Mouse (Mus musculus) embryonic fibroblast, embryonic 13.5 days (primary cell): ENCODE data around the gene D11Wsu47e.

Experiments
- CTCF ChIP-seq: IDR thresholded peaks from 2 replicates; pipeline ENCODE4 v1.5.1; 2011; ENCODE audit warnings: mild to moderate bottlenecking, control low read depth, low read length, moderate library complexity, borderline replicate concordance; ENCODE audit not compliant: insufficient read depth
- POLR2A ChIP-seq: IDR thresholded peaks from 2 replicates; pipeline ENCODE4 v1.6.1; 2011; ENCODE audit warnings: low read depth, mild to moderate bottlenecking, control low read depth, low read length, moderate library complexity

DNA sequence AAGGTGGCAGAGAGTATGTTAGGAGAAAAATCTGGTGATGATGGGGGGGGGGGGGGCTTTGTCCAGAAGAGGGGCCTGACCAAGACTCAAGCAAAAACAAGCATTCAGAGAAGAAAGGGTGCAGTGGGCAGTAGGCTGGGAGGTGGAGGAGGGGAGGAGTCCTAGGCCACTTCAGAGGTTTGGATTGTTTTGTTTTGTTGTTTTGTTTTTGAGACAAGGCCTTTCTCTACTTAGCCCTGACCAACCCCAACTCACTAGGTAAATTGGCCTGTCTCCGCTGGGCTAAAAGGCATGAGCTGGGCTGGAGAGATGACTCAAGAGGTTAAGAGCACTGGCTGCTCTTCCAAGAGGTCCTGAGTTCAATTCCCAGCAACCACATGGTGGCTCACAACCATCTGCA, 26.8 kb downstream of the D11Wsu47e start:
- TF ChIP-seq CTCF (no peak), POLR2A (no peak)
